Mouse (Mus musculus): ENCODE data around the gene Ppm1a.

GRCm38 (mm10) chr12:72757086-72757485, at the start of gene Ppm1a:
- TF ChIP-seq CTCF (IDR thresholded peaks at IDR 0.05; ENCODE audit: borderline replicate concordance, insufficient read depth, low read depth, low read length) (no peak), POLR2A (IDR thresholded peaks at IDR 0.05; ENCODE audit: borderline replicate concordance, insufficient read depth, low read length) (no peak)
